Mouse (Mus musculus) heart, postnatal 0 days (tissue): ENCODE results near the gene Hdac10.

Experiments used
- CTCF ChIP-seq: IDR thresholded peaks from 2 replicates; pipeline ENCODE4 v1.5.1; 2016; ENCODE audit warnings: antibody characterized with exemption, control low read depth, low read depth
- EP300 ChIP-seq: IDR thresholded peaks from 2 replicates; pipeline ENCODE4 v1.6.1; 2016; ENCODE audit warnings: antibody characterized with exemption, low read depth

GRCm38 (mm10) chr15:89141443-89141842, 12.9 kb upstream of the Hdac10 start:
- TF ChIP-seq CTCF (no peak), EP300 (no peak)
